In the genomic region with DNA sequence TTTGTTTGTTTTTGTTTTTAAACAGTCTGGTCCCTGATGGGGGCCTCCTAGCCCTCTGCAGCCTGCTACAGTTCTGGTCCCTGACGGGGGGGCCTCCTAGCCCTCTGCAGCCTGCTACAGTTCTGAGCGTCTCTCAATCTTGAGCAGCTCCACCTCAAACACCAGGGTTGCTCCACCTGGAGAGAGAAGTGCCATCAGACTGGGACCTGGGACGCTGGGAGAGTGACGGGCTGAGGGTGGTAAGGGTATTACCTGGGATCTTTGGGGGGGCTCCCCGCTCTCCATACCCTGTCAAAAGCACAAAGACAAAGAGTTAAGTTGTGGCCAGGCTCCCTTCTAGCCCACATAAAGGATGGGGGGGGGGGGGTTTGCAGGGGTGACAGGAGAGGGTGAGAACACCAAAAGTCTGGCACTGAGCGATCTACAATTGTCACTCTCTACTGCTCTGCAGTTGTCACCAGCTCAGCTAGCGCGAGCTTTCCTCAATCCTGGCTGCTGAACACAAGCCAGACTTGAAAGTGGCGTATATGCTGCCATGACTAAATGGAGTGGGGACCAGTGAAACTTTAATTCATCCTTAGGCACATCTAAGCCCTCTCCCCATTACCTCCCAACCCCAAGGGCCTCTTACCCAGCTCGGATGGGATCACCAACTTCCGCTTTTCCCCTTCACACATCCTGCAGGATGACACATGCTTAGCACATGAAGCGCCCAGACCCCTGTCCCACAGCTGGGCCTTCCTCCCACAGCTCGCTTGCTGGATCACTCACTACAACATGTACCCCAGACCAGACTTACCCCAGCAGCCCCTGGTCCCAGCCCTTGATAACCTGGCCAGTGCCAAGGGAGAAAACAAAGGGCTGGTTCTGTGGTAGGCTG, we compare ENCODE assay signal across 8 mouse cellular contexts. TPM values are rescaled to one million over a fixed set of nuclear protein-coding genes. Genes with fewer than 3 reads are reported as not detected.
DNase-seq lines count a peak whose midpoint lies in the region; ATAC-seq and TF ChIP-seq lines count a peak whose summit lies in the region.

No protein-coding gene starts in this region.

- peak overlapping the region; percentile 83 for H3K4me3 ChIP-seq in kidney, embryonic 15.5 days (replicated peaks)
- peak overlapping the region; percentile 63; the same call in 1 of the 2 replicates for H3K4me3 ChIP-seq in embryonic facial prominence, embryonic 12.5 days
- no peak overlapping the region; the same call in 1 of the 2 replicates for H3K4me3 ChIP-seq in intestine, embryonic 15.5 days (replicated peaks)
- peak overlapping the region; percentile 83 for H3K4me3 ChIP-seq in myocyte

- H3K27me3 ChIP-seq in kidney, embryonic 15.5 days, result no peaks in the 10 kb centered on the region
- no peaks in the 10 kb centered on the region for H3K27me3 ChIP-seq in embryonic facial prominence, embryonic 12.5 days
- no peaks in the 10 kb centered on the region for H3K27me3 ChIP-seq in intestine, embryonic 15.5 days (replicated peaks)
- no peaks in the 10 kb centered on the region for H3K27me3 ChIP-seq in myocyte (ENCODE audit: control insufficient read depth, insufficient read depth, insufficient read length)

- H3K9ac ChIP-seq in kidney, embryonic 15.5 days, result peak overlapping the region; percentile 61
- peak overlapping the region; percentile 61; the same call in 1 of the 2 replicates for H3K9ac ChIP-seq in embryonic facial prominence, embryonic 12.5 days
- H3K9ac ChIP-seq in intestine, embryonic 15.5 days, result peak overlapping the region; percentile 89; the same call in 1 of the 2 replicates

- WGBS in kidney, embryonic 15.5 days, result 84% methylated on average over 13 of the region's 13 CpGs
- WGBS in embryonic facial prominence, embryonic 12.5 days, result 83% methylated on average over 13 of the region's 13 CpGs
- WGBS in intestine, embryonic 15.5 days, result 78% methylated on average over 13 of the region's 13 CpGs

- ATAC-seq in kidney, embryonic 15.5 days (replicated peaks; ENCODE audit: low FRiP score), result no peak
- no peak for ATAC-seq in embryonic facial prominence, embryonic 12.5 days (ENCODE audit: insufficient number of reproducible peaks, insufficient read depth, low FRiP score, low TSS enrichment)
- ATAC-seq in intestine, embryonic 15.5 days, result no peak

- peaks cover 33% of the 10 kb centered on the region for H3K36me3 ChIP-seq in kidney, embryonic 15.5 days
- peaks cover 27% of the 10 kb centered on the region for H3K36me3 ChIP-seq in embryonic facial prominence, embryonic 12.5 days
- H3K36me3 ChIP-seq in intestine, embryonic 15.5 days, result peaks cover 18% of the 10 kb centered on the region; the same call in 1 of the 2 replicates
- peaks cover 6% of the 10 kb centered on the region for H3K36me3 ChIP-seq in myocyte (ENCODE audit: control insufficient read depth, insufficient read depth)

- no peak for DNase-seq in kidney, postnatal 14 days
- no peak for DNase-seq in adrenal gland, postnatal 36 days
- DNase-seq in left cerebral cortex, adult 9 months (ENCODE audit: low spot score in 2 of 2), result no peak
- DNase-seq in spleen, postnatal 10 days (ENCODE audit: low spot score in 2 of 2), result no peak

- H3K27ac ChIP-seq in kidney, embryonic 15.5 days, result peak overlapping the region; percentile 97
- peak overlapping the region; percentile 88 for H3K27ac ChIP-seq in embryonic facial prominence, embryonic 12.5 days
- H3K27ac ChIP-seq in intestine, embryonic 15.5 days, result peak overlapping the region; percentile 0; the same call in 1 of the 2 replicates

- H3ac ChIP-seq in myocyte (ENCODE audit: control insufficient read depth, insufficient read length), result peak overlapping the region; percentile 88

- H3K4me1 ChIP-seq in kidney, embryonic 15.5 days, result peaks cover 52% of the 10 kb centered on the region
- peaks cover 39% of the 10 kb centered on the region for H3K4me1 ChIP-seq in embryonic facial prominence, embryonic 12.5 days
- H3K4me1 ChIP-seq in intestine, embryonic 15.5 days (replicated peaks), result peaks cover 39% of the 10 kb centered on the region

- no peak for TF ChIP-seq POLR2A in myocyte (IDR thresholded peaks at IDR 0.05; ENCODE audit: insufficient read length, low read depth)

- peak overlapping the region; percentile 84 for H3K4me2 ChIP-seq in kidney, embryonic 15.5 days
- H3K4me2 ChIP-seq in embryonic facial prominence, embryonic 12.5 days (replicated peaks), result peak overlapping the region; percentile 64
- H3K4me2 ChIP-seq in intestine, embryonic 15.5 days (replicated peaks), result peak overlapping the region; percentile 87
- H3K4me2 ChIP-seq in myocyte (ENCODE audit: low read depth), result peak overlapping the region; percentile 100

- peaks cover 46% of the 10 kb centered on the region for H3K79me2 ChIP-seq in myocyte (ENCODE audit: control insufficient read depth, insufficient read depth)

- H3K9me3 ChIP-seq in kidney, embryonic 15.5 days (replicated peaks), result no peaks in the 10 kb centered on the region
- H3K9me3 ChIP-seq in embryonic facial prominence, embryonic 12.5 days, result no peaks in the 10 kb centered on the region
- H3K9me3 ChIP-seq in intestine, embryonic 15.5 days, result no peaks in the 10 kb centered on the region

TF ChIP-seq in myocyte, 11 proteins besides CTCF, POLR2A, EP300 and RAD21:
- TF ChIP-seq SRF (IDR thresholded peaks at IDR 0.05; ENCODE audit: control insufficient read depth, insufficient read length, low read depth), result no peak
- no peak for TF ChIP-seq E2F4 (IDR thresholded peaks at IDR 0.05; ENCODE audit: insufficient read depth)
- TF ChIP-seq MYOG (IDR thresholded peaks at IDR 0.05; ENCODE audit: control insufficient read depth in 1 of 3, insufficient read depth in 1 of 3, insufficient read length in 2 of 3, low read depth in 2 of 3), result no peak
- no peak for TF ChIP-seq TCF3 (IDR thresholded peaks at IDR 0.05; ENCODE audit: insufficient read length, low read depth)
- TF ChIP-seq POLR2AphosphoS2 (IDR thresholded peaks at IDR 0.05; ENCODE audit: insufficient read length, low read depth), result peak; percentile 50
- no peak for TF ChIP-seq CEBPB (IDR thresholded peaks at IDR 0.05; ENCODE audit: insufficient read depth, poor library complexity, severe bottlenecking)

RNA-seq across cellular contexts. Expression of a gene that starts 1.7 kb away (rescaled TPM):
- 42.5 and 44.8 TPM in 2 replicates for polyA plus RNA-seq in kidney, embryonic 15.5 days (2015; fragmentation: Nextera tagmentation; extraction: Ambion mirVana)
- polyA plus RNA-seq in embryonic facial prominence, embryonic 12.5 days (2016; fragmentation: Nextera tagmentation; extraction: Ambion mirVana), result 47.4 and 48.7 TPM in 2 replicates
- 187 and 198 TPM in 2 replicates for polyA plus RNA-seq in intestine, embryonic 15.5 days (2015; fragmentation: Nextera tagmentation; extraction: Ambion mirVana)
- polyA plus RNA-seq in myocyte (2012; fragmentation: generic; extraction: Trizol), result 34.3 TPM
- 10 to 100 TPM; 41.8 to 44.5 TPM for total RNA-seq in adrenal gland, postnatal 36 days (2021)

RNA-seq across cellular contexts. Expression of a gene that starts 2.3 kb away (rescaled TPM):
- polyA plus RNA-seq in kidney, embryonic 15.5 days (2015; fragmentation: Nextera tagmentation; extraction: Ambion mirVana), result 129 and 137 TPM in 2 replicates
- polyA plus RNA-seq in embryonic facial prominence, embryonic 12.5 days (2016; fragmentation: Nextera tagmentation; extraction: Ambion mirVana), result 76.2 and 77.9 TPM in 2 replicates
- 154 and 170 TPM in 2 replicates for polyA plus RNA-seq in intestine, embryonic 15.5 days (2015; fragmentation: Nextera tagmentation; extraction: Ambion mirVana)
- 96.8 TPM for polyA plus RNA-seq in myocyte (2012; fragmentation: generic; extraction: Trizol)
- total RNA-seq in adrenal gland, postnatal 36 days (2021), result 100 to 1,000 TPM in 1 of 2 experiments, 10 to 100 TPM in 1; 93.3 to 103 TPM

RNA-seq across cellular contexts. Expression of a gene that starts 3.2 kb away (rescaled TPM):
- 139 and 160 TPM in 2 replicates for polyA plus RNA-seq in kidney, embryonic 15.5 days (2015; fragmentation: Nextera tagmentation; extraction: Ambion mirVana)
- 255 and 291 TPM in 2 replicates for polyA plus RNA-seq in embryonic facial prominence, embryonic 12.5 days (2016; fragmentation: Nextera tagmentation; extraction: Ambion mirVana)
- polyA plus RNA-seq in intestine, embryonic 15.5 days (2015; fragmentation: Nextera tagmentation; extraction: Ambion mirVana), result 177 and 188 TPM in 2 replicates
- polyA plus RNA-seq in myocyte (2012; fragmentation: generic; extraction: Trizol), result 1,032 TPM
- total RNA-seq in adrenal gland, postnatal 36 days (2021), result 100 to 1,000 TPM; 203 TPM

RNA-seq across cellular contexts. Expression of a gene that starts 9.5 kb away (rescaled TPM):
- 39.5 and 41.0 TPM in 2 replicates for polyA plus RNA-seq in kidney, embryonic 15.5 days (2015; fragmentation: Nextera tagmentation; extraction: Ambion mirVana)
- polyA plus RNA-seq in embryonic facial prominence, embryonic 12.5 days (2016; fragmentation: Nextera tagmentation; extraction: Ambion mirVana), result 53.3 and 57.5 TPM in 2 replicates
- polyA plus RNA-seq in intestine, embryonic 15.5 days (2015; fragmentation: Nextera tagmentation; extraction: Ambion mirVana), result 44.0 and 46.7 TPM in 2 replicates
- 49.2 TPM for polyA plus RNA-seq in myocyte (2012; fragmentation: generic; extraction: Trizol)
- total RNA-seq in adrenal gland, postnatal 36 days (2021), result 10 to 100 TPM; 92.0 to 95.7 TPM

RNA-seq across cellular contexts. Expression of a gene that starts 14.4 kb away (rescaled TPM):
- polyA plus RNA-seq in kidney, embryonic 15.5 days (2015; fragmentation: Nextera tagmentation; extraction: Ambion mirVana), result 22.5 and 24.1 TPM in 2 replicates
- 22.5 and 23.1 TPM in 2 replicates for polyA plus RNA-seq in embryonic facial prominence, embryonic 12.5 days (2016; fragmentation: Nextera tagmentation; extraction: Ambion mirVana)
- 22.7 and 27.5 TPM in 2 replicates for polyA plus RNA-seq in intestine, embryonic 15.5 days (2015; fragmentation: Nextera tagmentation; extraction: Ambion mirVana)
- 28.5 TPM for polyA plus RNA-seq in myocyte (2012; fragmentation: generic; extraction: Trizol)
- 10 to 100 TPM; 38.5 to 46.1 TPM for total RNA-seq in adrenal gland, postnatal 36 days (2021)

Comparison
In these comparisons a context has a peak if more than half of its experiments do, and no peak if none do; other contexts are left out.
1. H3K27ac ChIP-seq: peak in every context shown above with its lines; median percentile 97 in kidney, embryonic 15.5 days; 88 in embryonic facial prominence, embryonic 12.5 days; 0 in intestine, embryonic 15.5 days.